Mouse (Mus musculus) limb, embryonic 13.5 days (tissue): ENCODE results near the gene Pdyn. TPM values are rescaled to one million over a fixed set of nuclear protein-coding genes. Genes with fewer than 3 reads are reported as not detected.

ENCODE experiments used
- ATAC-seq: fragments of 200-750 bp; cut with Nextera tagmentation; 2 replicates; pipeline ENCODE4 v1.8.0; 2017; ENCODE audit warnings: low read depth, moderate number of reproducible peaks, moderate TSS enrichment; ENCODE audit not compliant: low FRiP score
- H3K27ac ChIP-seq: fragments of 300-500 bp; sonication (generic); 2 replicates; pipeline ENCODE4 v1.5.1; 2015; ENCODE audit warnings: inconsistent platforms, mild to moderate bottlenecking, moderate library complexity
- H3K27me3 ChIP-seq: fragments of 300-500 bp; sonication (generic); 2 replicates; pipeline ENCODE4 v1.6.1; 2015; ENCODE audit warnings: mild to moderate bottlenecking, inconsistent platforms
- H3K36me3 ChIP-seq: fragments of 300-500 bp; sonication (generic); 2 replicates; pipeline ENCODE4 v1.6.1; 2015; ENCODE audit warnings: inconsistent platforms, mild to moderate bottlenecking, moderate library complexity
- H3K4me1 ChIP-seq: fragments of 300-500 bp; sonication (generic); 2 replicates; pipeline ENCODE4 v1.6.1; 2015; ENCODE audit warnings: inconsistent platforms
- H3K4me2 ChIP-seq: fragments of 300-500 bp; sonication (generic); replicated peaks from 2 replicates; pipeline ENCODE4 v1.6.1; 2015; ENCODE audit warnings: inconsistent platforms, mild to moderate bottlenecking, moderate library complexity
- H3K4me3 ChIP-seq: fragments of 300-500 bp; sonication (generic); 2 replicates; pipeline ENCODE4 v1.5.1; 2015; ENCODE audit warnings: moderate library complexity, mild to moderate bottlenecking, inconsistent platforms
- H3K9ac ChIP-seq: fragments of 300-500 bp; sonication (generic); 2 replicates; pipeline ENCODE4 v1.6.1; 2015; ENCODE audit warnings: mild to moderate bottlenecking, inconsistent platforms
- H3K9me3 ChIP-seq: fragments of 300-500 bp; sonication (generic); 2 replicates; pipeline ENCODE4 v1.6.1; 2016; ENCODE audit warnings: inconsistent platforms
- WGBS: fragments of 180-500 bp; shearing (Covaris S2); methylation state at CpG from one replicate; pipeline ENCODE4 v1.1.7; 2015; 5-methylcytosine and 5-hydroxymethylcytosine counted together
- polyA plus RNA-seq: library from polyadenylated mRNA; unstranded; fragments of >200 nt; fragmentation: Nextera tagmentation; extraction: Ambion mirVana; gene quantifications from 2 replicates; pipeline ENCODE4 v1.2.1, GENCODE M21; 2015

Pdyn gene
- polyA plus RNA-seq, 1 experiment from 2014 or later: 0.27 TPM

DNA sequence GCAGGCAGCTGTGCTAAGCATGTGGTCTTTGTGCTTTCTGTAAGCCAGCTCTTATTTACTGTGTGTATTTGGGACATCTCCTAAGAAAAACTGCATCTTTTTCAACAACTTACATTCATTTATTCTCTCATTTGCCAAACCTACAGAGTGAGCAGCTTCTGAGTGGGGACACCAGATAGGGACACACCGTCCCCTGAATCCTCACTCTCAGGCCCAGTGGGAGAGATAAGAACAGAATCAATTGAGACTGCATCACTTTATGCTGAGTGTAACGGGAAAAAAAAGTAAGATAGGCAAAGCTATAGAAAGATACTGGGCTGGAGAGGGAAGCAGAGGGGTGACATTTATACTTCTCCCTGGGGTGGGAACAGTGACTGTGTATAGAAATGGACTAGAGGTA, 46.0 kb downstream of the Pdyn start:
- H3K27ac ChIP-seq: no peak overlapping the region
- no peak overlapping the region for H3K9ac ChIP-seq
- no peaks in the 10 kb centered on the region for H3K9me3 ChIP-seq
- H3K4me3 ChIP-seq: no peak overlapping the region
- no peaks in the 10 kb centered on the region for H3K36me3 ChIP-seq
- H3K4me2 ChIP-seq: no peak overlapping the region
- H3K4me1 ChIP-seq: no peaks in the 10 kb centered on the region
- H3K27me3 ChIP-seq: no peaks in the 10 kb centered on the region
- 83% methylated on average over 2 of the region's 2 CpGs for whole genome bisulfite sequencing
- no peak for ATAC-seq

DNA sequence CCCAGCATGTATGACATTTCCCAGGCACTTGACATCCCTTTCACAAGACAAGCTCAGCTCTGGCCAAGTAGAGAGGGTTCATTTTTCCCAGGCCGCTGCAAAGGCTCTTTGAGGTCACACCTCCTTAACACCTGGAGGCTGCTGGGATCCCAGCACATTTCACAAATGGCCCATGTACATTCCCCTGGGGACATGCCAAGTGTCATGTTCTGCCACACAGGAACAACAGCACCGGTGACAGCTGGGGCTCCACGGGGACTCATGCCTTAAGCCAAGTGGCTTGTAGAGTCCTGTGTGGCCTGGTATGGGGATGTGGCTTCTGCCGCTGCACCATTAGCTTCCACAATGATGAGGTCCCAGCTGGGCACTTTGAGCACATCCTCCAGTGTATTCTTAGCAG, 47.0 kb downstream of the Pdyn start:
- Histone ChIP-seq H3K27me3 (no peaks in the 10 kb centered on the region), H3K36me3 (no peaks in the 10 kb centered on the region), H3K4me2 (no peak overlapping the region), H3K9ac (no peak overlapping the region), H3K4me3 (no peak overlapping the region), H3K27ac (no peak overlapping the region), H3K9me3 (no peaks in the 10 kb centered on the region), H3K4me1 (no peaks in the 10 kb centered on the region)
- 52% methylated on average over 4 of the region's 4 CpGs for WGBS
- no peak for ATAC-seq

Other genes with a start within 250 kb of the Pdyn start
- gene F830045P16Rik, start 163.2 kb downstream of the Pdyn start, polyA plus RNA-seq: 0.09 TPM in 2 replicates
- 20.1 and 21.2 TPM in 2 replicates for gene Sirpa, start 107.0 kb downstream of the Pdyn start, polyA plus RNA-seq
- gene Stk35, start 100.7 kb upstream of the Pdyn start, polyA plus RNA-seq: 10.1 and 10.3 TPM in 2 replicates